Comparison of ENCODE assay signal across 7 mouse cellular contexts in the genomic region with DNA sequence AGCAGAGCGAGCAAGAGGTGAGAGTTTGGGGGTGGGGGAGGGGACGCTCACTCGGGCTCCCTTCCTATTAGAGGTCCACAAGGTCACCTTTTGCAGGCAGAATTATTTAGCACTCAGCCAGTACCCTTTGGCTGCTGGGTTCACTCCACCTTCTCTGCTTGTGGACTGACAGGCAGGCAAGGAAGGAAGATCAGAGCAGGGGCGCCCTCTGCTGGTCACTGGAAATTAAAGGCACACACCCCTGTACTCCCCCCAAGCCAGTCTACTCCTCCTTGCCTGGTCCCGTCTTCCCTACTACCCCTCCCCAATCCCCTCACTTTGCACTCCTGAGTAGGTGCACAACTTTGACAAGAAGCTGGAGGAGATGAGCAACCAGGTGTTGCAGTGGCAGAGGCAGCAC. TPM values are rescaled to one million over a fixed set of nuclear protein-coding genes. Genes with fewer than 3 reads are reported as not detected.
DNase-seq lines count a peak whose midpoint lies in the region; ATAC-seq lines count a peak whose summit lies in the region.

No protein-coding gene starts in this region.

- no peaks in the 10 kb centered on the region for H3K9me3 ChIP-seq in limb, embryonic 11.5 days (ENCODE audit: control insufficient read depth, low read length)
- H3K9me3 ChIP-seq in midbrain, embryonic 14.5 days (ENCODE audit: control insufficient read depth, low read length), result no peaks in the 10 kb centered on the region

- H3K4me1 ChIP-seq in limb, embryonic 11.5 days (ENCODE audit: control insufficient read depth, insufficient read depth, low read length), result 0 out of 2 replicates have a peak, but pooled peaks cover 3% of the 10 kb centered on the region
- H3K4me1 ChIP-seq in midbrain, embryonic 14.5 days (ENCODE audit: control insufficient read depth, insufficient read depth, low read length), result no peaks in the 10 kb centered on the region

- 4% methylated on average over 5 of the region's 5 CpGs for WGBS in limb, embryonic 11.5 days
- 8% methylated on average over 5 of the region's 5 CpGs for WGBS in midbrain, embryonic 14.5 days

- H3K27ac ChIP-seq in limb, embryonic 11.5 days (replicated peaks; ENCODE audit: low read depth, low read length), result no peak overlapping the region
- H3K27ac ChIP-seq in midbrain, embryonic 14.5 days (replicated peaks; ENCODE audit: low read depth, low read length), result 0 out of 2 replicates have a peak overlapping the region, but pooled peaks have one; percentile 5

- H3K4me2 ChIP-seq in limb, embryonic 11.5 days (ENCODE audit: low read depth, severe bottlenecking), result peak overlapping the region; percentile 32; the same call in 1 of the 2 replicates
- no peak overlapping the region for H3K4me2 ChIP-seq in midbrain, embryonic 14.5 days (ENCODE audit: low read length)

- no peak overlapping the region for H3K4me3 ChIP-seq in limb, embryonic 11.5 days (ENCODE audit: low read depth, low read length)
- no peak overlapping the region for H3K4me3 ChIP-seq in midbrain, embryonic 14.5 days (replicated peaks; ENCODE audit: low read depth, low read length)

- no peaks in the 10 kb centered on the region for H3K27me3 ChIP-seq in limb, embryonic 11.5 days (ENCODE audit: control insufficient read depth, insufficient read depth, low read length)
- no peaks in the 10 kb centered on the region for H3K27me3 ChIP-seq in midbrain, embryonic 14.5 days (ENCODE audit: control insufficient read depth, insufficient read depth, low read length)

- peak; percentile 78 for ATAC-seq in limb, embryonic 11.5 days (ENCODE audit: insufficient number of reproducible peaks, low FRiP score, low TSS enrichment, low read depth)
- peak; percentile 74; the same call in 1 of the 2 replicates for ATAC-seq in midbrain, embryonic 14.5 days (ENCODE audit: low FRiP score, low TSS enrichment)

- no peak overlapping the region for H3K9ac ChIP-seq in limb, embryonic 11.5 days (ENCODE audit: low read length)
- H3K9ac ChIP-seq in midbrain, embryonic 14.5 days (replicated peaks; ENCODE audit: low read length), result no peak overlapping the region

- peak; percentile 85 for DNase-seq in adrenal gland, postnatal 14 days
- DNase-seq in embryo, embryonic 11.5 days (ENCODE audit: low read depth, low spot score), result peak; percentile 72
- peak; percentile 67 to 80 for DNase-seq in gastrocnemius, postnatal 4 days (ENCODE audit: low spot score in 2 of 2)
- peak; percentile 78 for DNase-seq in kidney, adult 18-20 months
- DNase-seq in limb, embryonic 11.5 days (ENCODE audit: low spot score), result peak; percentile 95
- DNase-seq in midbrain, embryonic 14.5 days, result peak; percentile 90
- peak; percentile 67 to 84 for DNase-seq in spleen, postnatal 10 days (ENCODE audit: low spot score in 2 of 2)

- no peaks in the 10 kb centered on the region for H3K36me3 ChIP-seq in limb, embryonic 11.5 days (ENCODE audit: control insufficient read depth, insufficient read depth, low read length)
- H3K36me3 ChIP-seq in midbrain, embryonic 14.5 days (ENCODE audit: control insufficient read depth, insufficient read depth, low read length), result no peaks in the 10 kb centered on the region

RNA-seq across cellular contexts. Expression of gene Dhx38, which starts 29.0 kb away (rescaled TPM):
- 24.9 and 27.2 TPM in 2 replicates for total RNA-seq in adrenal gland, postnatal 14 days (2021)
- total RNA-seq in gastrocnemius, postnatal 4 days (2021), result 10 to 100 TPM; 19.4 to 22.5 TPM
- polyA plus RNA-seq in limb, embryonic 11.5 days (2014; fragmentation: Nextera tagmentation; extraction: Ambion mirVana), result 28.7 and 29.3 TPM in 2 replicates
- 15.6 and 15.8 TPM in 2 replicates for polyA plus RNA-seq in midbrain, embryonic 14.5 days (2014; fragmentation: Nextera tagmentation; extraction: Ambion mirVana)

RNA-seq across cellular contexts. Expression of gene Txnl4b, which starts 29.0 kb away (rescaled TPM):
- total RNA-seq in adrenal gland, postnatal 14 days (2021), result 10.9 and 11.0 TPM in 2 replicates
- total RNA-seq in gastrocnemius, postnatal 4 days (2021), result 1 to 10 TPM; 7.7 to 9.2 TPM
- polyA plus RNA-seq in limb, embryonic 11.5 days (2014; fragmentation: Nextera tagmentation; extraction: Ambion mirVana), result 28.3 and 28.5 TPM in 2 replicates
- polyA plus RNA-seq in midbrain, embryonic 14.5 days (2014; fragmentation: Nextera tagmentation; extraction: Ambion mirVana), result 27.6 and 33.3 TPM in 2 replicates

RNA-seq across cellular contexts. Expression of gene Hp, which starts 42.3 kb away (rescaled TPM):
- total RNA-seq in adrenal gland, postnatal 14 days (2021), result 115 and 578 TPM in 2 replicates
- 10 to 100 TPM in 1 of 2 experiments, 1 to 10 TPM in 1; 8.1 to 27.6 TPM for total RNA-seq in gastrocnemius, postnatal 4 days (2021)
- polyA plus RNA-seq in limb, embryonic 11.5 days (2014; fragmentation: Nextera tagmentation; extraction: Ambion mirVana), result 0.74 and 1.1 TPM in 2 replicates
- polyA plus RNA-seq in midbrain, embryonic 14.5 days (2014; fragmentation: Nextera tagmentation; extraction: Ambion mirVana), result not detected in 2 replicates

RNA-seq across cellular contexts. Expression of gene Pmfbp1, which starts 42.9 kb away (rescaled TPM):
- not detected in 2 replicates for total RNA-seq in adrenal gland, postnatal 14 days (2021)
- total RNA-seq in gastrocnemius, postnatal 4 days (2021), result not detected
- 0.12 and 0.16 TPM in 2 replicates for polyA plus RNA-seq in limb, embryonic 11.5 days (2014; fragmentation: Nextera tagmentation; extraction: Ambion mirVana)
- 3.3 and 3.5 TPM in 2 replicates for polyA plus RNA-seq in midbrain, embryonic 14.5 days (2014; fragmentation: Nextera tagmentation; extraction: Ambion mirVana)
